Mouse (Mus musculus) stomach, embryonic 16.5 days (tissue): ENCODE measurements around the gene Flywch1. TPM values are rescaled to one million over a fixed set of nuclear protein-coding genes. Genes with fewer than 3 reads are reported as not detected.
"Not testable (repeated sequence)": the region's sequence is repeated elsewhere in the genome, so short reads cannot be mapped to it uniquely, and the experiment has no call there.

ENCODE experiments used
- ATAC-seq: fragments of 200-750 bp; cut with Nextera tagmentation; 2 replicates; pipeline ENCODE4 v1.8.0; 2017; ENCODE audit warnings: moderate number of reproducible peaks, moderate TSS enrichment; ENCODE audit not compliant: insufficient read depth, low FRiP score
- H3K27ac ChIP-seq: fragments of 300-500 bp; sonication (generic); 2 replicates; pipeline ENCODE4 v1.5.1; 2014; ENCODE audit warnings: low read length
- H3K27me3 ChIP-seq: fragments of 300-500 bp; sonication (generic); 2 replicates; pipeline ENCODE4 v1.6.1; 2014; ENCODE audit warnings: low read length, control low read depth, mixed read lengths; ENCODE audit not compliant: control insufficient read depth, insufficient read depth
- H3K36me3 ChIP-seq: fragments of 300-500 bp; sonication (generic); 2 replicates; pipeline ENCODE4 v1.6.1; 2014; ENCODE audit warnings: low read length; ENCODE audit not compliant: control insufficient read depth, insufficient read depth
- H3K4me1 ChIP-seq: fragments of 300-500 bp; sonication (generic); 2 replicates; pipeline ENCODE4 v1.6.1; 2014; ENCODE audit warnings: low read length, control low read depth, mixed read lengths; ENCODE audit not compliant: control insufficient read depth, insufficient read depth
- H3K4me2 ChIP-seq: fragments of 300-500 bp; sonication (generic); 2 replicates; pipeline ENCODE4 v1.6.1; 2014; ENCODE audit warnings: low read depth, low read length, mixed read lengths
- H3K4me3 ChIP-seq: fragments of 300-500 bp; sonication (generic); replicated peaks from 2 replicates; pipeline ENCODE4 v1.5.1; 2014; ENCODE audit warnings: mild to moderate bottlenecking, low read length
- H3K9ac ChIP-seq: fragments of 300-500 bp; sonication (generic); 2 replicates; pipeline ENCODE4 v1.6.1; 2014; ENCODE audit warnings: low read length
- H3K9me3 ChIP-seq: fragments of 300-500 bp; sonication (generic); replicated peaks from 2 replicates; pipeline ENCODE4 v1.6.1; 2016; ENCODE audit warnings: low read length, control low read depth; ENCODE audit not compliant: control insufficient read depth
- WGBS: fragments of 180-500 bp; shearing (Covaris S2); extraction: QIAGEN DNeasy Blood & Tissue Kit; methylation state at CpG from one replicate; pipeline ENCODE4 v1.1.7; 2014; 5-methylcytosine and 5-hydroxymethylcytosine counted together
- polyA plus RNA-seq: library from polyadenylated mRNA; unstranded; fragments of >200 nt; fragmentation: Nextera tagmentation; extraction: Ambion mirVana; gene quantifications from 2 replicates; pipeline ENCODE4 v1.2.1, GENCODE M21; 2015

The Flywch1 gene
- polyA plus RNA-seq, 1 experiment from 2014 or later = 47.0 TPM

GRCm38 (mm10) chr17:23786510-23786931 is 15.1 kb upstream of the Flywch1 start:
- H3K9me3 ChIP-seq = no peaks in the 10 kb centered on the region
- peak overlapping the region; percentile 49; the same call in 1 of the 2 replicates for H3K9ac ChIP-seq
- 19% methylated on average over 13 of the region's 13 CpGs for WGBS
- peaks cover 7% of the 10 kb centered on the region for H3K4me1 ChIP-seq
- peak overlapping the region; percentile 66 for H3K4me2 ChIP-seq
- ATAC-seq = no peak
- H3K36me3 ChIP-seq = no peaks in the 10 kb centered on the region
- H3K4me3 ChIP-seq = peak overlapping the region; percentile 51
- no peaks in the 10 kb centered on the region for H3K27me3 ChIP-seq
- no peak overlapping the region for H3K27ac ChIP-seq

- H3K9ac ChIP-seq = peak within 1 kb of the TSS; percentile 78
- no peaks in the 10 kb centered on the region for H3K9me3 ChIP-seq
- no peaks in the 10 kb centered on the region for H3K36me3 ChIP-seq
- peak within 1 kb of the TSS; percentile 66 for H3K4me2 ChIP-seq
- peak; percentile 81 for ATAC-seq
- H3K4me1 ChIP-seq = peaks cover 7% of the 10 kb centered on the region
- WGBS = 1% methylated on average over 43 of the region's 43 CpGs
- H3K4me3 ChIP-seq = peak within 1 kb of the TSS; percentile 51
- H3K27ac ChIP-seq = no peak within 1 kb of the TSS
- no peaks in the 10 kb centered on the region for H3K27me3 ChIP-seq
Measured at GRCm38 (mm10) chr17:23785561-23786471, 14.4 kb upstream of the Flywch1 start, which contains the start of gene Flywch2. Gene Flywch2, minus strand, starts transcription at chr17:23786081.

GRCm38 (mm10) chr17:23783352-23783751 is 11.9 kb upstream of the Flywch1 start:
- no peaks in the 10 kb centered on the region for H3K36me3 ChIP-seq
- no peak overlapping the region for H3K4me2 ChIP-seq
- ATAC-seq = no peak
- no peaks in the 10 kb centered on the region for H3K27me3 ChIP-seq
- no peak overlapping the region for H3K9ac ChIP-seq
- H3K4me3 ChIP-seq = no peak overlapping the region
- H3K27ac ChIP-seq = no peak overlapping the region
- peaks cover 7% of the 10 kb centered on the region for H3K4me1 ChIP-seq
- H3K9me3 ChIP-seq = no peaks in the 10 kb centered on the region

- no peak overlapping the region for H3K27ac ChIP-seq
- H3K36me3 ChIP-seq = no peaks in the 10 kb centered on the region
- no peaks in the 10 kb centered on the region for H3K9me3 ChIP-seq
- WGBS = 30% methylated on average over 2 of the region's 2 CpGs
- H3K4me3 ChIP-seq = no peak overlapping the region
- H3K4me2 ChIP-seq = no peak overlapping the region
- H3K4me1 ChIP-seq = no peaks in the 10 kb centered on the region
- no peak overlapping the region for H3K9ac ChIP-seq
- no peak for ATAC-seq
- no peaks in the 10 kb centered on the region for H3K27me3 ChIP-seq
Measured at GRCm38 (mm10) chr17:23778447-23778846, 7.0 kb upstream of the Flywch1 start.

- H3K36me3 ChIP-seq = no peaks in the 10 kb centered on the region
- H3K4me2 ChIP-seq = no peak overlapping the region
- H3K27me3 ChIP-seq = no peaks in the 10 kb centered on the region
- no peaks in the 10 kb centered on the region for H3K4me1 ChIP-seq
- 67% methylated on average over 2 of the region's 2 CpGs for WGBS
- no peaks in the 10 kb centered on the region for H3K9me3 ChIP-seq
- H3K9ac ChIP-seq = no peak overlapping the region
- ATAC-seq = no peak
- H3K4me3 ChIP-seq = no peak overlapping the region
- no peak overlapping the region for H3K27ac ChIP-seq
Measured at GRCm38 (mm10) chr17:23777141-23777540, 5.7 kb upstream of the Flywch1 start.

GRCm38 (mm10) chr17:23776216-23776615 is 4.8 kb upstream of the Flywch1 start:
- H3K9me3 ChIP-seq = no peaks in the 10 kb centered on the region
- 80% methylated on average over 10 of the region's 10 CpGs for WGBS
- no peaks in the 10 kb centered on the region for H3K4me1 ChIP-seq
- H3K9ac ChIP-seq = no peak overlapping the region
- no peak overlapping the region for H3K4me2 ChIP-seq
- ATAC-seq = no peak
- no peak overlapping the region for H3K4me3 ChIP-seq
- H3K27ac ChIP-seq = no peak overlapping the region
- no peaks in the 10 kb centered on the region for H3K27me3 ChIP-seq
- no peaks in the 10 kb centered on the region for H3K36me3 ChIP-seq

- H3K27me3 ChIP-seq = no peaks in the 10 kb centered on the region
- H3K4me3 ChIP-seq = no peak overlapping the region
- H3K9me3 ChIP-seq = no peaks in the 10 kb centered on the region
- H3K9ac ChIP-seq = no peak overlapping the region
- H3K27ac ChIP-seq = no peak overlapping the region
- 0 out of 2 replicates have a peak, but pooled peaks cover 4% of the 10 kb centered on the region for H3K4me1 ChIP-seq
- H3K36me3 ChIP-seq = no peaks in the 10 kb centered on the region
- WGBS = 4% methylated on average over 12 of the region's 12 CpGs
- peak; percentile 53; the same call in 1 of the 2 replicates for ATAC-seq
- no peak overlapping the region; the same call in 1 of the 2 replicates for H3K4me2 ChIP-seq
Measured at GRCm38 (mm10) chr17:23774090-23774489, 2.7 kb upstream of the Flywch1 start.

GRCm38 (mm10) chr17:23773676-23774075 is 2.3 kb upstream of the Flywch1 start:
- H3K9me3 ChIP-seq = no peaks in the 10 kb centered on the region
- H3K36me3 ChIP-seq = no peaks in the 10 kb centered on the region
- no peak for ATAC-seq
- WGBS = 62% methylated on average over 6 of the region's 6 CpGs
- H3K9ac ChIP-seq = 0 out of 2 replicates have a peak overlapping the region, but pooled peaks have one; percentile 14
- H3K4me2 ChIP-seq = no peak overlapping the region
- no peak overlapping the region for H3K4me3 ChIP-seq
- no peak overlapping the region for H3K27ac ChIP-seq
- H3K4me1 ChIP-seq = 0 out of 2 replicates have a peak, but pooled peaks cover 4% of the 10 kb centered on the region
- H3K27me3 ChIP-seq = no peaks in the 10 kb centered on the region

GRCm38 (mm10) chr17:23772219-23772556 is 786 bp upstream of the Flywch1 start:
- H3K27me3 ChIP-seq, H3K4me1 ChIP-seq, H3K4me3 ChIP-seq, H3K4me2 ChIP-seq, H3K36me3 ChIP-seq, H3K9ac ChIP-seq, H3K27ac ChIP-seq, ATAC-seq, H3K9me3 ChIP-seq: not testable (repeated sequence)
- 84% methylated on average over 2 of the region's 2 CpGs for WGBS
